Mouse (Mus musculus) kidney, adult 11 months (tissue): ENCODE measurements around the gene Ctsd.

Experiments used
- DNase-seq: peaks from one replicate; pipeline ENCODE4 v3.0.0; 2022

The Ctsd gene

DNA sequence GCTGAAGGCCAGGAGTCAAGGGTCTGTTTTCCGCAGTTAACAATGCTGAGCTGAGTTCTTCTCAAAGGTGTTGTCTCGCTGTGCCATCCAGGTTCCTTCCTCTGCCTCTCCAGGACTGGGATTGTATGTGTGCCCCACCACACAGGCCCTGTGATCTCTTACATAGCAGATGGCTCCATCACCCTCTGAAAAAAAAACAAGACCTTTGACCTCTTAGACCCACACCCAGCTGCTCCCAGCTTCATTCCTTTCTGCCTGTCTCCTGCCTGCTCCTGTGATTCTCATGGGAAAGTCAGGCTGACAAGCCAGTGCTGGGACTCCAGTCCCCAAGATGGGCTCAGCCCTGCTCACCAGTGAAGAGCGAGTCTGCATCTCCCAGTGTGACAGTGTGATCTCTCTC lies 59.3 kb downstream of the Ctsd start:
- no peak for DNase-seq

DNA sequence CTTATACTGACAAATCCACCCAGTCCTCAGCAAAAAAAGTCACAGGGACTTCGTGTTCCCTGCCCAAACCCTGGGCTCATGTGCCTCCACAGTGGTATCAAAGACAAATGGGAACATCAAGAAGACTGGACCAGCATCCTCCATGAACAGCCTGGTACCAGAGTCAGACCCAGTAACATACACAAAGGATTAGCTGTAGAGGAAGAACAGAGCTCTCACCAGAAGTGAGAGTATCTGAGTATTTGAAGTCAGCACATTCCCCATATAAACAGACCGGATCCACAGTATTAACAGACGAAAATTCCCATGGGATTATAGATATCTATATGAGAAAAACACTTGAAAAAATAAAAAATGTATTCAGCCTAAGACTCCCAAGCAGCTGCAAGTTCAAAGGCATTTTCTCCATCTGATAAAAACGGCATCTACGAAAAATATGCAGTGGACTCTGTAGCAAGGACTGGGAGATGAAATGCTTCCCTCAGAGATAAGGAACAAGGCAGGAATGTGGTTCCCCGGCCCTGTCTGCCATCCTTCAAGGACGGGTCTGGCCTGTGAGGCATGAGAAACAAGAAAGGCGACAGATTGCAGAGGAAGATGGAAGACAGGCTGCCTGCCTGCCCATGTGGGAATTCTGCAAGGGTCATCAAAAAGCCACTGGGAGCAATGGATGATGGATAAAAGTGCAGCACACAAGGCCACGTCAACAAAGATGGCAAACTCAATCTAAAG lies 61.0 kb downstream of the Ctsd start:
- no peak for DNase-seq
